Mouse (Mus musculus) liver, embryonic 14.5 days (tissue): ENCODE measurements around the gene Gm20458.
A peak's percentile ranks its signal among the peaks of the same experiment; 100 is the strongest.

ENCODE experiments used
- CTCF ChIP-seq: IDR thresholded peaks from 2 replicates; pipeline ENCODE4 v1.5.1; 2016; ENCODE audit warnings: antibody characterized with exemption, low read depth, control low read depth
- EP300 ChIP-seq: IDR thresholded peaks from 2 replicates; pipeline ENCODE4 v1.6.1; 2016; ENCODE audit warnings: antibody characterized with exemption, low read depth

GRCm38 (mm10) chr2:164531169-164531568, 70.4 kb downstream of the Gm20458 start:
- TF ChIP-seq CTCF (peak; percentile 91), EP300 (no peak)
